Mouse (Mus musculus) testis, postnatal 14 days (tissue): ENCODE measurements around the gene Il4.

Source experiments
- DNase-seq: peaks from one replicate; pipeline ENCODE4 v3.0.0; 2021; ENCODE audit warnings: low spot score

Il4 gene

DNA sequence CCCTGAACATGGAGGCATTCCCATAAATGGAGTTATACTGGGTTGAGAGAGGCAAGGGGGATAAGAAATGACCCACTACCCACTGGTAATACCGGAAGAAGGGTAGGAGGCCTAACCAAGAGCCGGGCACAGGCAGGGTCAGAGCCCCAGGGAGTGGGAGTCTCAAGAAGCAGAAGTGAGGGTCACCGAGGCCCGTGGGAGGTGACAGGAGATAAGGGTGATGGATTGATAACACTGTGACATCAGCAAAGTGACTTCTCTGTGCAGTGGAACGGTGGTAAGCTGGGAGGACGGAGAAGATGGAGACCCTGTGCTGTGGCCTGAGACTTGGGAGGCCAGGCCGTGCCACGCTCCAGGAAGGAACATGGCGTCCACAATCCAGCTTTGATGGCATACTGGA is 5.1 kb upstream of the Il4 start:
- no peak for DNase-seq

DNA sequence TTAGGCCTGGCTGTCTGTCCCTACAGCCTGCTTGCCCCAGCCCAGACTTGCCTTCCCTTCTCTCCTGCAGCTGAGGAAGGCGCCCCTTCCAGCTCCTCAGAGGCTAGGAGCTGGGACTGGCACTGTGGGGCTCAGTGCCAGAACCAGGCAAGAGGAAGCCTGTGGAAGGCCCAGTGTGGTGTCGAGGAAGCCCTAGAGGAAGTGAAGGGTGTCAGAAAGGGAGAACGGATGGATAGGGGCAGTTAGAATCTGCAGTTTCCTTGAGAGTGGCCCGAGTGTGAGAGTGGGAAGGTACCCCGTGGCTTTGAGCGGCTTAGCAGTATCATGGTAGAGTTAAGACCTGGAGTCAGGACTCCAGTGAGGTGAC is 4.0 kb upstream of the Il4 start:
- no peak for DNase-seq

DNA sequence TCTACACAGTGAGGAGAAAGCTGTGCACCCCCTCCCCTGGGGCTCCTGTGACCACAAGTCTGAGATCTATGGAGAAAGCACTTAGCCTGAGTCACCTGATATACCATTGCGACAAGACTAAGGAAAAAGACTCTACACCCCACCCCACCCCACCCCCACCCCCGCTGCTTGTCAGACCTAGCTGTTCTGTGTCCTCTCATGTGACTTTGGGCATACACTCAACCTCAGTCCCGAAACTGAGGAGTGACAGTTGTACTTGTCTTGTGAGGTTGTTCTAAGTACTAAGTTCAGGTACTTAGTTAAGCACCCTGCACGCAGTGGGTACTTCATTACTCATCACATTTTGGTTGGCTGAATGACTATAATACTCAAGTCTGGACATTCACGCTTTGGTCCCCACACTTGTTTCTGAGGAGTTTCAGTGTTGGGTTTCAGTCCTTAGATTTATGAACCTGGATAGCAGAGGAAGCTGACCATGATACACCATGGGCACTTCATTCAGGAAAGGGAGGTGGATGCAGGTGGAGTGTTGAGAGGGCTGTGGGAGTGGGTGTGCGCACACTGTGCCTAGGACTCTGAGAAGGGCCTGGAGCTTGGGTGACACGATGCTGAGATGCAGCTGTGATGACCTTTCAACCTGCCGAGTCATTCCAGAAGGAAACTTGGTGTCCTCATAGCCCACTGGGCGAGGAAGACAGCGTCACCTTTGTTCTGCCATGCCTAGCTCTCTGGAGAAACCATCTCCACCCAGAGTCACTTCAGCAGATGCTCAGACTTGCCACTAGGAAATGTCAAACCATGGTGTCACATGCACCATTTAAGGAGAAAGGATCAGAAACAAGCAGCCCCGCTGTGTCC is 3.3 kb upstream of the Il4 start:
- no peak for DNase-seq

DNA sequence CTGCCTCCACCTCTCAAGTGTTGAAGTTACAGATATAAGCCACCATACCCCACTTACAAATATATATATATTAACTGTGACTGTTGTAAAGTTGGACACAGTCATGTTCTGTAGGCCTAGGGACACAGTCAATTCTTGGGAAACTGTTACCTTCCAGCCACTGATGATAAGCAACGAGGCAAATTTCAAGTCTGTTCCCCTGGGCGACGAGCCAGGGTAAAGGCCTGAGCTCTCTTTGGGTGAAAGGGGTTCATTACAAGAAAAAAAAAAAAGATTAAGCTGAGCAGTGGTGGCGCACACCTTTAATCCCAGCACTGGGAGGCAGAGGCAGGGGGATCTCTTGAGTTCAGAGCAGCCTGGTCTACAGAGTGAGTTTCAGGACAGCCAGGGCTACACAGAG is 1.6 kb upstream of the Il4 start:
- no peak for DNase-seq

DNA sequence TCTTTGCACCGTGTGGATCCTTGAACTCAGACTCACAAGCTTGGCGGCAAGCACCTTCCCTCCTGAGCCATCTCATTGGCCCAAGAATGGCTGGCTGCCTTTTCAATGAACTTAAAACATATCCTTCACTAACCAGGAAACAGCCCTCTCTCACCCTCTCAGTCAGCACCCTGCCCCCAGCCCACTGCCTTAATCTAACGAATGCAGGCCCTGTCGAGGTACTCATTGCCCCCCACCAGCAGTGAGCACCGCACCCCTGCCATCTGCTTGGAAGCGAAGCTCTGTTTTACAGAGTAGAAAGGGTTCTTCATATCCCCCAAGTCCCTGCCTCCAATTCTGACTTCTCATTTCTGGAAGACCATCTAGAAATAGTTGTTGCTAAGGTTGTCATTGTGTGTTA is 959 bp upstream of the Il4 start:
- no peak for DNase-seq

DNA sequence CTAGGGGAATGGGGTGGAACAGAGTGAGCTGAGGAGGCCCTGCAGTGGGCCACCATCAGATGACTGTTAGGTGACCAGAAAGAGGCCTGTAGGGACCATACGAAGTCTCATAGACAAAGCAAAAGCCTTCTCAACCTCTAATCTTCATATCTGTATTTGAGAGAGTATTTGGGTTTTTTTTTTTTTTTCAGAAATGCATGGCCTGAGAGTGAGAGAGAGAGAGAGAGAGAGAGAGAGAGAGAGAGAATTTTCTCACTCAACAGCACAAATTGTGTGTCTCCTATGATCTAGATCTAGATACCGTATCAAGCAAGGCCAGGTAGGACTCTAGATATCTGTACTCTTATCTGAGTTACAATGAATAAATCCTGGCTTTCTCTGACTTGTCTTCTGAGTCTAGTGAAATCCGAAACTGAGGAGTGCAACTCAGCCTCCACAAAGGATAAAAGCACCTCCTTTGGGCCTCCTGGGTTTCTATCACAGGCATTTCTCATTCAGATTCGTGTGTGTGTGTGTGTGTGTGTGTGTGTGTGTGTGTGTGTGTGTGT is 833 bp downstream of the Il4 start:
- DNase-seq = no peak

DNA sequence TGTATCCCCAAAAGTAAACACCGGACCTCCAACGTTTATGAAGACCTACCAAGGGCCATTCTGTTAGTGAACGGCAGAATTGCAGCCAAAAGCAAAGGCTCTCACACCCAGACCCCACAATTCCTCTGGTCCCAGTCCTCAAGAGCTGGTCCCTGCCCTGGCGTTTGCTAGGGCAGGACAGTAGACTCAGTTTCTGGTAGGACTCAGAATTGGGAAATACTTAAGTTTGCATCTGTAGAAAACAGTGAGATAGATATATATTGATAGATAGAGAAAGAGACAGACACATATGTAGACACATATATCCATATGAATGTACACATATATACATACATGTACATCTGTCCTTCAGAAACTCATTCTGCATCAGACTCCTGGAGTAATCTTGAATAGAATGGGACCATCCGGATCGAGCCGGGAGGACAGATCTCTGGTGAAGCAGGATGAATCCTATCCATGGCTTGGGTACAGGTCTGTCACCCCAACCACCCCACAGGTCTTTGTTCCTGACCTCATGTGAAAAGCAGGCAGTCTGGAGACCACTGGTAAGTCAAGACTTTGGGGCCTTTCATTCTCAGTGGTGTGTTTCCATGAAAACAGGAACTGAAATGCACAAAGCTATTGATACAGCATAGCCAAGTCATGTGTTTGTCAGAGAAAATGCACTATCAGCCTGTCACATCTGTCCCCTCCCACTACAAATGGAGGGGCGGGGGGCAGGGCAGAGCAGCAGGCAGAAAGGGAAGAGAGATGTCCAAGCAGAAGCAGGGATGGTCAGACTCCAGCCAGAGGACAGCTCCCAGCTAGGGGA is 1.5 kb downstream of the Il4 start:
- no peak for DNase-seq

DNA sequence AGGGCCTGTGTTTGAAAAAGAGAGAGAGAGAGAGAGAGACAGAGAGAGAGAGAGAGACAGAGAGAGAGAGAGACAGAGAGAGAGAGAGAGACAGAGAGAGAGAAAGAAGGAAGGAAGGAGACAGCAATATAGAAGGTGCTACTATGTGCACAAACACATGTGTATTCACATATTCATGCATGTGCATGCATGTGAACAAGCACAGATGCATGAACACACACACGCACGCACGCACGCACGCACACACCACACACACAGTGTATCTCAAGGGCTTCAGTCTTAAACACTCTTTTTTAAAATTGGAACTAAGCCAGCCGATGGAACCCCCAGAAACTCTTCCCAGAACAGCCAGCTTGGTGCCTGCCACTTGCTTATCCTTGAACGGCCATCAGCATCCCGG is 2.9 kb downstream of the Il4 start:
- DNase-seq = no peak

DNA sequence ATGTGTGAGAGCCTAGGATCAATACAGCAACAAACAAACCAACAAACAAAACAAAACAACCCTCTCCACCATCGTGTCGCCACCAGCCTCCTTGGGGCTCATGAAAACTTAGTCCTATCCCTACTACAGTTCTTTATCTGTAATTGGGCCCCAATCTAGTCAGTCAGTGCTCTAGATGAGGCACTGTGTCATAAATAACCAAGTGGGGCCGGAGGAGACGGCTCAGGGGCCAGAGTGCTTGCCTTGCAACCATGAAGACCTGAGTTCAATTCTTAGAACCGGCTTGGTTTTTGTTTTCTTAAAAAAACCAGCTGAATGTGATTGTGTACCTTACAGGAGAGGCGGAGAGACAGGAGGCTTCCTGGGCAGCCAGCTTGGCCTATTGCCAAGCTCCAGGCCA is 3.3 kb downstream of the Il4 start:
- DNase-seq = no peak

DNA sequence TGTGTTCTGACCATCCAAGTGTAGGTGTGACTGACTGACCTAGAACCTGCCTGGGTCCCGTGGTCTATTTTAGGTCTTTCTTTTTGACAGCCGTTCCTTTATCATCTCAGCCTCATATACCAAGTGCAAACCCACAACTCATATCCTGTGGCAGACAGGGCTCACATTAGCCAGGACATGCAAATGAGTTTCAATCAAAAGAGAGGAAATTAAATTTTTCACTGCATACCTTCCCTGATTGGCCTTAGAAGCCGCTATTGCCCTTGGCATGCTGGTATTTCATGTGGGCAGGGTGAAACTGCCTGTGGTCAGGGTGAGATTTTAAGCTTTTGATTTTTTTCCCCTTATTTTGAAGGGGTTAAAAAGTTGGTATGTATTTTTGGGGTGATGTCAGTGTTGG is 8.8 kb downstream of the Il4 start:
- DNase-seq = no peak

DNA sequence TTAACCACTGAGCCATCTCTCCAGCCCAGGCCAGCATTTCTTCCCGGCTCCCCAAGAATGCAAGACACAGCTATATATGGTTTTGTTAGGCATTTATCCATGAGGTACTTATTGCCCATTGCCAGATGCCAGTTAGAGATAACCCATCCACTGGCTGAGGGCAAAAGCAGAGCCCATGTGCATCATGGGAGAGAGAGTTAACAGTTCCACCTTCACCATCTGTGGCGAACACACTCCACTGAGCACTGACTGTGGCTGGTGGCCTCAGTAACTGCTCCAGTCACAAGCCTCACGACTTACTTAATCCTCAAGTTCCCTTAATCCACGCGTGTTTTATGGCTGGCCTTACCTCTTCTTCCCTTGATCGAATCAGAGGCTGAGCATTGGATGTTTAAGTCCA is 9.2 kb downstream of the Il4 start:
- DNase-seq = no peak

DNA sequence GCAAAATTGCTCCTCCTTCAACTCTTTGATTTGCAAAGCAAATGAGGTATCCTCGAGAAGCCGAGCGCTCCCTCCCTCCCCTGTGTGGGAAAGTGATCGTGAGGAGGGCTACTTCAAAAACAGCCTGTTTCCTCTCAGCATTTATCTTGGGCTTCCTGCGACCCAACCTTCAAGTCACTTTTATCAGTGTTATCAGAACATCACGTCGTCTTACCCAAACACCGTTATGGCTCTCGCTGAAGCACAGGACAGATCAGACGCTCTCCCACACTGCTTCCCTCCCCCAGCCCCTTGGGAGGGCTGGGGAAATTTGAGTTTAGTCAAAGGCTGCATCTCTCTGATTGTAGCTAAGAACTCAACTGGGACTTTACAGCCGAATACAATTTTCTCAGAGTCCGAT is 12.9 kb downstream of the Il4 start:
- DNase-seq = no peak

DNA sequence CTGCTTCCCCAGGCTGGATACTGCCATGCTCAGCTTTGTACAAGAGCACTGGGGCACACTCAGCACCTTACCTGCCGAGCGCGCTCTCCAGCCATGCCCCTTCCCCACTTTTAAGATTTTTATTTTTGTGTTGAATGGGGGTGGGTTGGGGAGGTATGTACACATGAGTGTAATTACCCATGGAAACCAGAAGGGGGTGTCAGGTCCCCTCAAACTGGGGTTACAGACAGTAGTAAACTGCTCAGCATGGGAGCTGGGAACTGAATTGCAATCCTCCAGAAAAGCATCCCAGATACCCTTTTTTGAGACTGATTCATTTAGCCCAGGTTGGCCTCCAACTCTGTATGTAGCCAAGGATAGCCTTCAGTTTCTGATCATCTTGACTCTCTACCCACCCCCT is 13.5 kb downstream of the Il4 start:
- DNase-seq = no peak

DNA sequence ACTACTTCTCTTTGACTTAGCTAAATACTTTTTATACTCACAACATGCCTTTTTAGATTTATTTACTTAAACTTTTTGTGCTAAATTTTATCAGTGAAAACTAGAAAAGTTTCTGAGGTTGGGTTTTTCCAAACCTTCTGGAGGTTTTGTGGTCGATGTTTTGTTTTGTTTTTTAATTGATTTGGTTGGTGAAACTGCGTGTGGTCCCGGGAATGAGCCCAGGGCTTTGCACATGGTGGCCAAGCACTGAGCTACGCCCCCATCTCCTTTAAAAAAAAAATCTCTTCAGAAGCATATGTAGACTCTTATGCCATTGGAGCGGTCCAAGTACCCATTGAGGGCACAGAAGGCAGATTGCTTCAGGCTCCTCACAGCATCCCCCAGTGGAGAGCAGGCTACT is 27.4 kb downstream of the Il4 start:
- DNase-seq = no peak

DNA sequence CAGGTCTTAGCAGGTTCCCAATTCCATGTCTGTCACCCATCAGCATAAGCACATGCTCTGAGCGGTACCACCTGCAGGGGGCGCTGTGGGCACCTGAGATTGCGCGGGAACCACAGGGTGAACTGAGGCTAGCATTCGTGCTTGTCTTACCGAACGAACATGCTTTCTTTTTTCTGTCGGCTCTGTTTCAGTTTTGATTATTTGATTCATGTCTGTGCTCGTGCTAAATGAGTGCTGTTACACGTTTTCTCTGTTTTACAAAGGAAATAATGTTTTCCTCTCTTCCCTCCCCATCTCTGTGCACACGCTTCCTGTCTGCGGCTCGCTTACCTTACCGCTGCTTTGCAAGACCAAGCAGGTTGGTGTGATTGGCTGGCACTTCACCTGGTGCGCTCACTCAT is 28.1 kb downstream of the Il4 start:
- peak; percentile 23 for DNase-seq

DNA sequence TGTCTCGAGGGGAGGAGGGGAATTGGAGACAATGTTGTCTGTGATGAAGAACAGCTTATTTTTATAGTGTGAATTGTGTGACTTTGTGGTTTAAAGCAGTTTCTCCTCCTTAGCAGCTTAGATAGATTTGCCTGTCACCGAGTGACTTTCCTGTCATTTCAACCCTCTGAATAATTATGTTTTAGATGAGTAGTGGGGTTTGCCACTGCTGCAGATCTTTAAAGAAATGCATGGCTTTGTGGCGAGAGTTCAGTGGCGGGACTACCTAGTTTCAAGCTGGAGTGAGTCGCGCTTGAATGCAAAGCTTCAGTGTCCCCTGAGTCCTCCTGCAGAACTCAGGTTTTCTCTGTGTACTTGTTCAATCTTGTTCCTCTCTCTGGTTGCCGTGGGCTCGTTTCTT is 30.2 kb downstream of the Il4 start:
- no peak for DNase-seq

DNA sequence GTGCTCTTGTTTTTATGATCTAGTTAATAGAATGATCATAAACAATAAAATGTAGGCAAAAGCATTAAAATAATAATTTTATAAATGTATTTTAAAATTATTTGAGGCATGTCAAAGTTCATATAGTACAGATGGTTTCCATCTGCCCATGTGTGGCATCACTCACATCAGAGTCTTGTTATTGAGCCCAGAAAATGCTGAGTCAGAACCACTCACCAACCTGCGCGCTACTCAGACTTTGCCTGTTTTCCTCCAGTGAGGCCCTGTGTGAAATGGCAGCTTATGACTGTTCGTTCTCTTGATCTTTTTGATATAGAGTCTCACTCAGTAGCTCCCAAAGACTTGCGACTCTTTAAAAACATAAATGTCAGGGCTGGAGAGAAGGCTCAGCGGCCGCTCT is 33.0 kb downstream of the Il4 start:
- DNase-seq = no peak

DNA sequence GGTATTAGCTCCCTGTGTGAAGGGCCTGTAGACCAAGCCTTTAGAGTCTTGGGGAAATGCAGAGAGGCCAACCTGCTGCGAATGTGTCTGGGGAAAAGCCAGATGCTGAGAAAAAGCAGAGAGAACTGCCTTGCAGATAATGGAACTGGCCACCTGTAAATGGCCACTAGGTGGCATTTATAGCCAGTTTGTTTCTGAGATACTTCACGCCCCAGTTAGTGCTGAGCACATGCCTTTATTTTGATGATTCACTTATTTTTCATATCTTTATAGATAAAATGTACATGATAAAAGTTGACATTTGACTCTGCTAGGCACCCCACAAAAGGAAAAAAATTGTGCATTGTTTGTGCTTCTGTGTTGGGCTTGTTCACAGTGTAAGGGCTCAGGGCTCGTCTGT is 33.6 kb downstream of the Il4 start:
- DNase-seq = no peak

DNA sequence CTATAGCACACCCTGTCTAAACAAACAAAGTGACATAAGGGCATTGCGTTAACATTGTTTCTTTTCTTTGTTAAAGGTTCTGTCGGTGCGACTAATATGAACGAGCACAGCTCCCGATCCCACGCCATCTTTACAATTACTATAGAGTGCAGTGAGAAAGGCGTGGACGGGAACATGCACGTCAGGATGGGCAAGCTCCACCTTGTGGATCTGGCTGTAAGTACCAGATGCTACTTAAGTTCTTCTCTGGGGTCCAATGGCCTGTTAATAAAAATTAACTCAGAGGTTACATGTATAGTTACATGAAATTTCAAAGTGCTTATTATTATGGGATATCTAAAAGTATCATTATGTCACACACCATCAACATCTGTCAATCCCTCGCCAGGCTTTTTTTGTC is 35.3 kb downstream of the Il4 start:
- DNase-seq = no peak

DNA sequence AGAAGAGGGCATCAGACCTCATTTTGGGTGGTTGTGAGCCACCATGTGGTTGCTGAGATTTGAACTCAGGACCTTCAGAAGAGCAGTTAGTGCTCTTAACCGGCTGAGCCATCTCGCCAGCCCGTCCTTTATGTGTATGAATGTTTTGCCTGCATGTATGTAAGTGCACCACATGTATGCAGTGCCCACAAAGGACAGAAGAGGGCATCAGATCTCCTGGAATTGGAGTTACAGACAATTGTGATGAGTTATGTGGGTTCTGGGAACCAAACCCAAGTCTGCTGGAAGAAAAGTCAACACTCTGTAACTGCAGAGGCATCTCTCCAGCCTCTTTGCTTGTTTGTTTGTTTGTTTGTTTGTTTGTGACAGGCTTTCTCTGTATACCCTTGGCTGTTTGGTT is 37.9 kb downstream of the Il4 start:
- no peak for DNase-seq

DNA sequence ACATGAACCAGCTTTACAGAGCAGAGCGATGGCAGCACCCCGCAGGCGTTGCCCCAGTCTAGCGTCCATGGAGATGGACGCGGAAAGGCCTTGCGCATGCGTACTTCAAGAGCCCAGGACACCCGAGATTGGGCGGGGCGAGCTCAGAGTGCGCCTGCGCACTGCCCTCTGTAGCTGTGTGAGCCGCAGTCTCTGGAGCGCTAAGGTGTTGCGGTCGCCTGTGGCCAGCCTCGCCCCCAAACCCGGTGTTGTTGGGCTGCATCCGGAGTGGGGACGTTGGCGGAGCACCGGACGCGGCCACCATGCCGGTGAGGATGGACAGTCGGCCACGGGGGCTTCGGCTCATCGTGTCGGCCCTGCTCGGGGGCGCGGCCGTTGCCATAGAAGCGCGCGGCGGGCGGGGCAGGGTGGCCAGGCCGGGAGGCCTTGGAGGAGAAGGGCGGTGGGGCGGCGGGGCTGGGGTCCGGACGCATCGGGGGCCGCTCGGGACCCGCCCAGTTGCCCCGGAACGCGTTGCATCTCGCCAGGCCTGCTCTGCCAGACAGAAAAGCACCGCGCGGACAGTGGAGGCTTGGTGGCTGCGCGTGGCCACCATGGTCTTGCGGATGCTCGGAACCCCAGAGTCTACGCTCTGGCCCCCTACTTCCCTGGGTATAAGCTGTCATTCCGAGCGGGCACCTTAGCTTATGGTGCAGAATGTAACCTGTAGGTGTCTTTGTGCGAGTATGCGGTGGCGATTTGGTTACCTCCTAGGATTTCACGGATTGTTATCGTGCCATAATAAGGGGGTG is 51.0 kb downstream of the Il4 start, which contains the start of gene Kif3a:
Kif3a (plus strand) TSS at position 156 of the 791 bp plus-strand sequence.
- peak; percentile 95 for DNase-seq

DNA sequence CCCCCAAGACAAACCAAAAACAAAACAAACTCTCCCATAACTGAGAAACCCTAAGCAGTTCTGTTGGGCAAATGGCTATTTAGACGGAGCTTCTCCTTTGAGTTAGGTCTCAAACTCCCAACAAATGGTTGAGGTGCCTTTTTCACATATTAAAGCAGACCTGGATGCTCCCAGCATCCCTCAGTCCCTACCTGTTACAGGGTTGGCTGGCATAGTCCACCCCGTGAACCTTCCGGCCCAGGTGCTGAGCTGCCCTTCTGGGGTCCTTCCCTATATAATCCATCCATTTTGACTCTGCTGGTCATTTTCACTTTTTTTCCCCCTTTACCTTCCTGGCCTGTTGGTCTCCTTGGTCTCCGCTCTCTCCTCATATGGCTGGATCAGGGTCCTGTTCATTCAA is 51.8 kb downstream of the Il4 start:
- DNase-seq = no peak

DNA sequence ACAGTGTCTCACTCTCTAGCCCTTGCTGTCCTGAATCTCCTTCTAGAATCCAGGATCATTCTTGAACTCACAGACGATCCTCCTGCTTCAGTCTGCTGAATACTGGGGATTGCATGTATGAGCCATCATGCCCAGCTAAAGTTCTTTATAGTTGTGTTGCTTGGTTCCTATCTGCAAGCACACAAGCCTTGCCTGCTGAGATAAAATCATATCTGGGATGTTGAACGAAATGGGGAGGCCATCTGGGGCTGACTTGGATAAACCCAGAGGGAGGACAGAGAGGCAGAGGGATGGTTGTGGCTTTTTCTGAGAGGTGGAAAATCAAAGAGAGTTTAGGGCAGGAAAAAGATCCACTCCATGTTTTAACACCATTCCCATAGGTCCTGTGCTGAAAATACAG is 56.5 kb downstream of the Il4 start:
- no peak for DNase-seq
